ENCODE assay signal across 9 mouse cellular contexts in the genomic region with DNA sequence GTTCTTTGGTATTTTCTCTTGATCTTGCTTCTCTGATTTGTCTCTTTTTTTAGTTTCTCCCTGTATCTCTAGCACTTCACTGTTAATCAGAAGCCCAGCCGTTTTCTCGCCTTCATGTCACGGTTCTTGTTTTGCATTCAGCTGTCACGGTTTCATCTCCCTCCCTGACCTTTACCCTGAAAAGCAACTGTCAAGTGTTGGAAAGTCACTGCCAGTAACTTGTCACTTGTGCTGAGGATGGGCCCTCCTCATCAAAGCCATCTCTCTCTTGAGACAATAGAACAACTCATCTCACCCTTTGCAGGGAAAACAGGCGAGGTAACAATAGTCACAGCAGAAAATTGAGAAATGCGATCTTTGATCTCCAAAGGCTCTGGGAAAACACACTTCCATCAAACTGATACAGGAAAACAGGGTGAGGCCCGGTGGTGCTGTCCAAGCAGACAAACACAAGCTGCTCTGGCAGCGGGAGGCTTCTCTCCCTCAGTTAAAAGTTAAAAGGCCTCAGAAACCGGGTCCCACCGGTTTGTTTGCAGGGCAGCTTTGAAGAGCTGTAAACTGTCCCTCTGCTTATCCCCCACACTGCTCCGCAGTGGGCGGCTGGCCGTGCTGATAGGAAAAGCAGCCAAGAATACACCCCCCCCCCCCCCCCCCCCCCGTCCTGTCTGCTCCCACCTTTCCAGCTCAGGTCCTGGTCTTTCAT.
DNase-seq lines count a peak whose midpoint lies in the region; ATAC-seq and TF ChIP-seq lines count a peak whose summit lies in the region.
"Had no signal": no experiment of that assay in that cellular context is flagged by ENCODE, and none has a peak within 500 bp of the region (broad histone marks: within the 10 kb centered on the region; RNA-seq: fewer than 3 reads in every experiment).

No protein-coding gene starts in this region.

- no peak for DNase-seq in stomach, postnatal 0 days (ENCODE audit: low spot score)
- peak; percentile 72 for DNase-seq in yolk sac, embryonic 10.5 days (ENCODE audit: low spot score)
- no peak for DNase-seq in retina, postnatal 1 day
- no peak for DNase-seq in layer of hippocampus, adult 8-10 months (ENCODE audit: low spot score in 2 of 2)
- no peak for DNase-seq in right cerebral cortex, postnatal 25 days
- DNase-seq: kidney, adult 18-20 months had no signal

- H3K4me2 ChIP-seq in stomach, embryonic 15.5 days, result no peak overlapping the region
- H3K4me2 ChIP-seq in stomach, postnatal 0 days (replicated peaks; ENCODE audit: low read depth), result no peak overlapping the region
- H3K4me2 ChIP-seq in forebrain, embryonic 13.5 days, result no peak overlapping the region
- H3K4me2 ChIP-seq in liver, embryonic 12.5 days, result peak overlapping the region; percentile 65

- H3K36me3 ChIP-seq in stomach, embryonic 15.5 days, result no peaks in the 10 kb centered on the region
- no peaks in the 10 kb centered on the region for H3K36me3 ChIP-seq in stomach, postnatal 0 days (ENCODE audit: control insufficient read depth, insufficient read depth, low read length)
- no peaks in the 10 kb centered on the region for H3K36me3 ChIP-seq in forebrain, embryonic 13.5 days (ENCODE audit: poor library complexity, severe bottlenecking)
- H3K36me3 ChIP-seq in liver, embryonic 12.5 days, result no peaks in the 10 kb centered on the region

- no peak for TF ChIP-seq EP300 in stomach, postnatal 0 days (optimal IDR thresholded peaks at IDR 0.05)

- no peaks in the 10 kb centered on the region for H3K9me3 ChIP-seq in stomach, embryonic 15.5 days
- no peaks in the 10 kb centered on the region for H3K9me3 ChIP-seq in stomach, postnatal 0 days (ENCODE audit: control insufficient read depth, low read length)
- H3K9me3 ChIP-seq in forebrain, embryonic 13.5 days (replicated peaks), result no peaks in the 10 kb centered on the region
- H3K9me3 ChIP-seq in liver, embryonic 12.5 days (replicated peaks), result no peaks in the 10 kb centered on the region

- H3K27me3 ChIP-seq in stomach, embryonic 15.5 days (replicated peaks), result no peaks in the 10 kb centered on the region
- H3K27me3 ChIP-seq in stomach, postnatal 0 days (ENCODE audit: control insufficient read depth, insufficient read depth, low read length), result no peaks in the 10 kb centered on the region
- H3K27me3 ChIP-seq in forebrain, embryonic 13.5 days, result no peaks in the 10 kb centered on the region
- H3K27me3 ChIP-seq in liver, embryonic 12.5 days (replicated peaks), result no peaks in the 10 kb centered on the region; the same call in 1 of the 2 replicates

- TF ChIP-seq CTCF in stomach, postnatal 0 days (IDR thresholded peaks at IDR 0.05; ENCODE audit: low read depth), result no peak

- no peak overlapping the region for H3K4me3 ChIP-seq in stomach, embryonic 15.5 days (replicated peaks)
- no peak overlapping the region for H3K4me3 ChIP-seq in stomach, postnatal 0 days (ENCODE audit: low read depth, low read length)
- H3K4me3 ChIP-seq in forebrain, embryonic 13.5 days, result no peak overlapping the region
- peak overlapping the region; percentile 29 for H3K4me3 ChIP-seq in liver, embryonic 12.5 days

- H3K9ac ChIP-seq in stomach, embryonic 15.5 days, result no peak overlapping the region
- no peak overlapping the region for H3K9ac ChIP-seq in stomach, postnatal 0 days (ENCODE audit: low read length)
- H3K9ac ChIP-seq in forebrain, embryonic 13.5 days, result no peak overlapping the region
- peak overlapping the region; percentile 59 for H3K9ac ChIP-seq in liver, embryonic 12.5 days

- no peak overlapping the region for H3K27ac ChIP-seq in stomach, embryonic 15.5 days
- no peak overlapping the region for H3K27ac ChIP-seq in stomach, postnatal 0 days (replicated peaks)
- H3K27ac ChIP-seq in forebrain, embryonic 13.5 days, result no peak overlapping the region
- peak overlapping the region; percentile 91 for H3K27ac ChIP-seq in liver, embryonic 12.5 days

- peak; percentile 32; the same call in 1 of the 2 replicates for ATAC-seq in stomach, embryonic 15.5 days (ENCODE audit: insufficient read depth, low FRiP score, low read depth)
- no peak for ATAC-seq in stomach, postnatal 0 days (ENCODE audit: low FRiP score, low TSS enrichment)
- ATAC-seq in forebrain, embryonic 13.5 days, result peak; percentile 46
- peak; percentile 69 for ATAC-seq in liver, embryonic 12.5 days

- H3K4me1 ChIP-seq in stomach, embryonic 15.5 days, result peaks cover 3% of the 10 kb centered on the region; the same call in 1 of the 2 replicates
- peaks cover 4% of the 10 kb centered on the region; the same call in 1 of the 2 replicates for H3K4me1 ChIP-seq in stomach, postnatal 0 days (replicated peaks; ENCODE audit: control insufficient read depth, insufficient read depth)
- peaks cover 21% of the 10 kb centered on the region for H3K4me1 ChIP-seq in forebrain, embryonic 13.5 days
- peaks cover 59% of the 10 kb centered on the region for H3K4me1 ChIP-seq in liver, embryonic 12.5 days

- 30% methylated on average over 11 of the region's 14 CpGs for WGBS in stomach, embryonic 15.5 days
- WGBS in stomach, postnatal 0 days, result 33% methylated on average over 13 of the region's 14 CpGs
- WGBS in forebrain, embryonic 13.5 days, result 13% methylated on average over 13 of the region's 14 CpGs
- 19% methylated on average over 14 of the region's 14 CpGs for WGBS in liver, embryonic 12.5 days (ENCODE audit: insufficient replicate concordance)
